Mouse (Mus musculus) bone marrow macrophage, adult 2 months (primary cell): ENCODE measurements at regions not wholly inside any gene's neighbourhood (a gene's known extent, or its start where the extent isn't known, plus 50 kb on each side); places are given as distances from the start of the nearest gene placed in this dataset.

Experiments
- CTCF ChIP-seq: IDR thresholded peaks from 2 replicates; pipeline ENCODE4 v1.5.1; 2012; ENCODE audit warnings: low read depth, mild to moderate bottlenecking, low read length, moderate library complexity
- POLR2A ChIP-seq: IDR thresholded peaks from 2 replicates; pipeline ENCODE4 v1.6.1; 2012; ENCODE audit warnings: mild to moderate bottlenecking, low read depth, low read length, borderline replicate concordance

DNA sequence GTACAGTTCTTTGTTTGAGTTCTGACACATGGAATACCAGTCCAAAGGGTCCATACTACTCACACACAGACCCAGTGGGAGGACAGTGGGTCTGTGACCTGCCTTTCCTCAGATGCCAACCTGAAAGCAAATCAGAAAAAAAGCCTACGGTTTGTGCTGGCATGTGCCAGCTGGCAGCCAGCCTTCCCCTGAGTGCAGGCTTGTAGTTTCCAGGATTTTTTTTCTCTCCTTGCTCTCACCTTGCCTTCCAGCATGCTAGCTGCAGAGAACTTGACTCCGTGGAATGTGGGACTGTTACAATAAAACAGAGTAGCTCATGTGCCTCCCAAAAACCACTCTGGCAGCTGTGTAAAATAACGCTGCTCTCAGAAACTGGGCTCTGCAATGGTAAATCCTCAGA is 88.2 kb downstream of the Sox11 start:
- no peak for TF ChIP-seq POLR2A
- TF ChIP-seq CTCF: no peak
